ENCODE assay signal across 23 mouse cellular contexts in genomic region chr1:39882505-39882904, GRCm38 (mm10).
"Had no signal": no experiment of that assay in that cellular context is flagged by ENCODE, and none has a peak within 500 bp of the region (broad histone marks: within the 10 kb centered on the region; RNA-seq: fewer than 3 reads in every experiment).

No protein-coding gene starts in this region.

- H3K27ac ChIP-seq: layer of hippocampus, adult 2 months; limb, embryonic 10.5 days; limb, embryonic 13.5 days; liver, embryonic 12.5 days; liver, embryonic 15.5 days; lung, embryonic 15.5 days; midbrain, embryonic 10.5 days; midbrain, embryonic 13.5 days; neural tube, embryonic 13.5 days; stomach, postnatal 0 days had no signal

- H3K27me3 ChIP-seq: limb, embryonic 13.5 days; liver, embryonic 12.5 days; liver, embryonic 15.5 days; lung, embryonic 15.5 days; midbrain, embryonic 13.5 days; neural tube, embryonic 13.5 days had no signal

- H3K9me3 ChIP-seq: limb, embryonic 10.5 days; limb, embryonic 13.5 days; liver, embryonic 12.5 days; liver, embryonic 15.5 days; lung, embryonic 15.5 days; megakaryocyte, embryonic 14.5 days; midbrain, embryonic 10.5 days; midbrain, embryonic 13.5 days had no signal

- DNase-seq: kidney, postnatal 14 days; layer of hippocampus, adult 9-11 months; liver; lung, adult 18-20 months; lung, postnatal 10 days; lung, postnatal 36 days; right cerebral cortex, postnatal 4 days; thymus, adult 2 months; thymus, postnatal 14 days; thymus, postnatal 4 days had no signal

- ATAC-seq: liver, embryonic 12.5 days; midbrain, embryonic 13.5 days; midbrain, embryonic 16.5 days had no signal

- H3K4me3 ChIP-seq: layer of hippocampus, adult 2 months; limb, embryonic 10.5 days; limb, embryonic 13.5 days; liver, embryonic 12.5 days; liver, embryonic 15.5 days; lung, embryonic 15.5 days; megakaryocyte, embryonic 14.5 days; midbrain, embryonic 10.5 days; midbrain, embryonic 13.5 days; myocyte; neural tube, embryonic 13.5 days had no signal

- H3K36me3 ChIP-seq: limb, embryonic 10.5 days; limb, embryonic 13.5 days; liver, embryonic 12.5 days; liver, embryonic 15.5 days; lung, embryonic 15.5 days; midbrain, embryonic 10.5 days; midbrain, embryonic 13.5 days; neural tube, embryonic 13.5 days had no signal

- H3K4me1 ChIP-seq: liver, embryonic 12.5 days; liver, embryonic 15.5 days; megakaryocyte, embryonic 14.5 days had no signal
